Mouse (Mus musculus): ENCODE results near the gene Ccdc144b. TPM values are rescaled to one million over a fixed set of nuclear protein-coding genes. Genes with fewer than 3 reads are reported as not detected.

Gene Ccdc144b
- polyA plus RNA-seq, 1 experiment: not detected

GRCm38 (mm10) chr3:36080741-36081140 is 27.4 kb upstream of the Ccdc144b start:
- Histone ChIP-seq H3K36me3 (ENCODE audit: control insufficient read depth, insufficient read depth) (peaks cover 85% of the 10 kb centered on the region), H3K79me2 (ENCODE audit: control insufficient read depth, insufficient read depth) (no peaks in the 10 kb centered on the region), H3ac (ENCODE audit: control insufficient read depth, insufficient read length, low read depth) (no peak overlapping the region), H3K27me3 (ENCODE audit: control insufficient read depth, insufficient read depth, insufficient read length) (no peaks in the 10 kb centered on the region), H3K4me3 (ENCODE audit: insufficient read depth, poor library complexity, severe bottlenecking) (no peak overlapping the region), H3K79me3 (ENCODE audit: low read depth) (no peaks in the 10 kb centered on the region)
- no peak for TF ChIP-seq MYOD1 (IDR thresholded peaks at IDR 0.05; ENCODE audit: control insufficient read depth, insufficient read length, low read depth)
- no peak for TF ChIP-seq MAX (IDR thresholded peaks at IDR 0.05)
- TF ChIP-seq MYOG (IDR thresholded peaks at IDR 0.05; ENCODE audit: control insufficient read depth, extremely low read depth, insufficient read length): no peak
- no peak for TF ChIP-seq CEBPB (IDR thresholded peaks at IDR 0.05; ENCODE audit: low read depth)

GRCm38 (mm10) chr3:36079886-36080285 is 26.5 kb upstream of the Ccdc144b start:
- Histone ChIP-seq H3K79me2 (ENCODE audit: control insufficient read depth, insufficient read depth) (no peaks in the 10 kb centered on the region), H3K36me3 (ENCODE audit: control insufficient read depth, insufficient read depth) (peaks cover 87% of the 10 kb centered on the region), H3K27me3 (ENCODE audit: control insufficient read depth, insufficient read depth, insufficient read length) (no peaks in the 10 kb centered on the region), H3K4me3 (ENCODE audit: insufficient read depth, poor library complexity, severe bottlenecking) (no peak overlapping the region), H3ac (ENCODE audit: control insufficient read depth, insufficient read length, low read depth) (no peak overlapping the region), H3K79me3 (ENCODE audit: low read depth) (no peaks in the 10 kb centered on the region)
- TF ChIP-seq MYOD1 (IDR thresholded peaks at IDR 0.05; ENCODE audit: control insufficient read depth, insufficient read length, low read depth): no peak
- TF ChIP-seq MYOG (IDR thresholded peaks at IDR 0.05; ENCODE audit: control insufficient read depth, extremely low read depth, insufficient read length): no peak

GRCm38 (mm10) chr3:36077386-36077785 is 24.0 kb upstream of the Ccdc144b start:
- TF ChIP-seq CTCF (IDR thresholded peaks at IDR 0.05; ENCODE audit: control insufficient read depth, insufficient read depth, insufficient read length) (no peak), USF1 (IDR thresholded peaks at IDR 0.05; ENCODE audit: low read depth) (no peak), MYOG (IDR thresholded peaks at IDR 0.05; ENCODE audit: control insufficient read depth, extremely low read depth, insufficient read length) (no peak)
- H3K79me3 ChIP-seq (ENCODE audit: low read depth): no peaks in the 10 kb centered on the region
- peaks cover 83% of the 10 kb centered on the region for H3K36me3 ChIP-seq (ENCODE audit: control insufficient read depth, insufficient read depth)
- H3ac ChIP-seq (ENCODE audit: control insufficient read depth, insufficient read length, low read depth): no peak overlapping the region
- no peaks in the 10 kb centered on the region for H3K79me2 ChIP-seq (ENCODE audit: control insufficient read depth, insufficient read depth)
- H3K4me3 ChIP-seq (ENCODE audit: insufficient read depth, poor library complexity, severe bottlenecking): no peak overlapping the region
- no peaks in the 10 kb centered on the region for H3K27me3 ChIP-seq (ENCODE audit: control insufficient read depth, insufficient read depth, insufficient read length)

GRCm38 (mm10) chr3:36075466-36075865 is 22.1 kb upstream of the Ccdc144b start:
- Histone ChIP-seq H3ac (ENCODE audit: control insufficient read depth, insufficient read length, low read depth) (no peak overlapping the region), H3K4me3 (ENCODE audit: insufficient read depth, poor library complexity, severe bottlenecking) (no peak overlapping the region), H3K27me3 (ENCODE audit: control insufficient read depth, insufficient read depth, insufficient read length) (no peaks in the 10 kb centered on the region), H3K79me2 (ENCODE audit: control insufficient read depth, insufficient read depth) (no peaks in the 10 kb centered on the region), H3K36me3 (ENCODE audit: control insufficient read depth, insufficient read depth) (peaks cover 67% of the 10 kb centered on the region), H3K79me3 (ENCODE audit: low read depth) (no peaks in the 10 kb centered on the region)
- TF ChIP-seq MYOD1 (IDR thresholded peaks at IDR 0.05; ENCODE audit: control insufficient read depth, insufficient read length, low read depth) (no peak), MYOG (IDR thresholded peaks at IDR 0.05; ENCODE audit: control insufficient read depth, extremely low read depth, insufficient read length) (no peak), CTCF (IDR thresholded peaks at IDR 0.05; ENCODE audit: control insufficient read depth, insufficient read depth, insufficient read length) (no peak), CEBPB (IDR thresholded peaks at IDR 0.05; ENCODE audit: low read depth) (no peak), FOSL1 (IDR thresholded peaks at IDR 0.05; ENCODE audit: insufficient read depth, low read length, poor library complexity, severe bottlenecking) (no peak), MAX (IDR thresholded peaks at IDR 0.05) (no peak), USF1 (IDR thresholded peaks at IDR 0.05; ENCODE audit: low read depth) (no peak)

GRCm38 (mm10) chr3:36074231-36074630 is 20.9 kb upstream of the Ccdc144b start:
- Histone ChIP-seq H3K27me3 (ENCODE audit: control insufficient read depth, insufficient read depth, insufficient read length) (no peaks in the 10 kb centered on the region), H3K79me2 (ENCODE audit: control insufficient read depth, insufficient read depth) (peaks cover 4% of the 10 kb centered on the region), H3K36me3 (ENCODE audit: control insufficient read depth, insufficient read depth) (peaks cover 60% of the 10 kb centered on the region), H3K79me3 (ENCODE audit: low read depth) (no peaks in the 10 kb centered on the region), H3ac (ENCODE audit: control insufficient read depth, insufficient read length, low read depth) (no peak overlapping the region), H3K4me3 (ENCODE audit: insufficient read depth, poor library complexity, severe bottlenecking) (no peak overlapping the region)
- TF ChIP-seq USF1 (IDR thresholded peaks at IDR 0.05; ENCODE audit: low read depth) (no peak), MYOD1 (IDR thresholded peaks at IDR 0.05; ENCODE audit: control insufficient read depth, insufficient read length, low read depth) (no peak), CEBPB (IDR thresholded peaks at IDR 0.05; ENCODE audit: low read depth) (no peak), MAX (IDR thresholded peaks at IDR 0.05) (no peak), FOSL1 (IDR thresholded peaks at IDR 0.05; ENCODE audit: insufficient read depth, low read length, poor library complexity, severe bottlenecking) (no peak), MYOG (IDR thresholded peaks at IDR 0.05; ENCODE audit: control insufficient read depth, extremely low read depth, insufficient read length) (no peak)

GRCm38 (mm10) chr3:36071047-36071446 is 17.7 kb upstream of the Ccdc144b start:
- peaks cover 28% of the 10 kb centered on the region for H3K36me3 ChIP-seq (ENCODE audit: control insufficient read depth, insufficient read depth)
- no peak overlapping the region for H3K4me3 ChIP-seq (ENCODE audit: insufficient read depth, poor library complexity, severe bottlenecking)
- no peak for TF ChIP-seq CTCF (IDR thresholded peaks at IDR 0.05; ENCODE audit: control insufficient read depth, insufficient read depth, insufficient read length)
- no peak for TF ChIP-seq FOSL1 (IDR thresholded peaks at IDR 0.05; ENCODE audit: insufficient read depth, low read length, poor library complexity, severe bottlenecking)
- no peak for TF ChIP-seq USF1 (IDR thresholded peaks at IDR 0.05; ENCODE audit: low read depth)
- no peak for TF ChIP-seq MAX (IDR thresholded peaks at IDR 0.05)
- no peak for TF ChIP-seq MYOD1 (IDR thresholded peaks at IDR 0.05; ENCODE audit: control insufficient read depth, insufficient read length, low read depth)
- TF ChIP-seq CEBPB (IDR thresholded peaks at IDR 0.05; ENCODE audit: low read depth): no peak
- no peak for TF ChIP-seq MYOG (IDR thresholded peaks at IDR 0.05; ENCODE audit: control insufficient read depth, extremely low read depth, insufficient read length)
- H3K79me3 ChIP-seq (ENCODE audit: low read depth): peaks cover 30% of the 10 kb centered on the region
- H3ac ChIP-seq (ENCODE audit: control insufficient read depth, insufficient read length, low read depth): no peak overlapping the region
- peaks cover 36% of the 10 kb centered on the region for H3K79me2 ChIP-seq (ENCODE audit: control insufficient read depth, insufficient read depth)
- no peaks in the 10 kb centered on the region for H3K27me3 ChIP-seq (ENCODE audit: control insufficient read depth, insufficient read depth, insufficient read length)
